In genomic region chr19:6418233-6418879, GRCm38 (mm10) we compare ENCODE assay signal across 8 mouse cellular contexts. TPM values are rescaled to one million over a fixed set of nuclear protein-coding genes. Genes with fewer than 3 reads are reported as not detected.
DNase-seq lines count a peak whose midpoint lies in the region; ATAC-seq and TF ChIP-seq lines count a peak whose summit lies in the region.

TSS of gene Nrxn2 (plus strand) at chr19:6418731.

- peak; percentile 95 for ATAC-seq in forebrain, postnatal 0 days
- peak; percentile 87 for ATAC-seq in lung, embryonic 14.5 days (ENCODE audit: insufficient read depth)

- H3K4me1 ChIP-seq in cerebellum, adult 2 months (ENCODE audit: control insufficient read depth, insufficient read depth, low read length), result peaks cover 27% of the 10 kb centered on the region
- H3K4me1 ChIP-seq in forebrain, postnatal 0 days (ENCODE audit: insufficient read depth), result peaks cover 55% of the 10 kb centered on the region
- peaks cover 3% of the 10 kb centered on the region; the same call in 1 of the 2 replicates for H3K4me1 ChIP-seq in lung, embryonic 14.5 days (ENCODE audit: insufficient read depth)
- H3K4me1 ChIP-seq in olfactory bulb, adult 2 months (ENCODE audit: control insufficient read depth, insufficient read depth, low read length), result peaks cover 45% of the 10 kb centered on the region

- no peaks in the 10 kb centered on the region for H3K9me3 ChIP-seq in forebrain, postnatal 0 days (ENCODE audit: low read length)
- no peaks in the 10 kb centered on the region for H3K9me3 ChIP-seq in lung, embryonic 14.5 days (ENCODE audit: low read depth, low read length)

- peak within 1 kb of the TSS; percentile 82 for H3K9ac ChIP-seq in forebrain, postnatal 0 days
- H3K9ac ChIP-seq in lung, embryonic 14.5 days, result peak within 1 kb of the TSS; percentile 34; the same call in 1 of the 2 replicates

- peak within 1 kb of the TSS; percentile 55 for H3K27ac ChIP-seq in cerebellum, adult 2 months (ENCODE audit: insufficient read depth, low read length)
- peak within 1 kb of the TSS; percentile 97 for H3K27ac ChIP-seq in forebrain, postnatal 0 days (ENCODE audit: low read depth, low read length)
- H3K27ac ChIP-seq in lung, embryonic 14.5 days (ENCODE audit: low read depth), result no peak within 1 kb of the TSS
- H3K27ac ChIP-seq in olfactory bulb, adult 2 months (ENCODE audit: insufficient read depth, low read depth, low read length), result peak within 1 kb of the TSS; percentile 78

- peak within 1 kb of the TSS; percentile 76 for H3K4me2 ChIP-seq in forebrain, postnatal 0 days (ENCODE audit: low read depth)
- peak within 1 kb of the TSS; percentile 91 for H3K4me2 ChIP-seq in lung, embryonic 14.5 days

- under 1% methylated on average over 46 of the region's 46 CpGs for WGBS in cerebellum, adult 2 months
- WGBS in forebrain, postnatal 0 days, result 0% methylated on average over 46 of the region's 46 CpGs
- WGBS in lung, embryonic 14.5 days, result under 1% methylated on average over 46 of the region's 46 CpGs
- under 1% methylated on average over 46 of the region's 46 CpGs for WGBS in olfactory bulb, adult 2 months

- peak within 1 kb of the TSS; percentile 74 for H3K4me3 ChIP-seq in cerebellum, adult 2 months (replicated peaks; ENCODE audit: insufficient read depth, low read depth, low read length)
- H3K4me3 ChIP-seq in forebrain, postnatal 0 days (ENCODE audit: low read depth, low read length), result peak within 1 kb of the TSS; percentile 72
- peak within 1 kb of the TSS; percentile 45 for H3K4me3 ChIP-seq in lung, embryonic 14.5 days (ENCODE audit: low read depth, low read length)
- peak within 1 kb of the TSS; percentile 85 for H3K4me3 ChIP-seq in olfactory bulb, adult 2 months (ENCODE audit: insufficient read depth, low read depth, low read length)

- H3K36me3 ChIP-seq in forebrain, postnatal 0 days (ENCODE audit: insufficient read depth), result no peaks in the 10 kb centered on the region; the same call in 1 of the 2 replicates
- H3K36me3 ChIP-seq in lung, embryonic 14.5 days (ENCODE audit: insufficient read depth), result no peaks in the 10 kb centered on the region

- TF ChIP-seq CTCF in cerebellum, adult 2 months (IDR thresholded peaks at IDR 0.05; ENCODE audit: borderline replicate concordance, insufficient read depth, low read depth, low read length), result peak; percentile 88
- peak; percentile 96 for TF ChIP-seq CTCF in forebrain, postnatal 0 days (IDR thresholded peaks at IDR 0.05; ENCODE audit: low read depth)
- peak; percentile 90 for TF ChIP-seq CTCF in lung, embryonic 14.5 days (IDR thresholded peaks at IDR 0.05; ENCODE audit: low read depth)
- TF ChIP-seq CTCF in olfactory bulb, adult 2 months (IDR thresholded peaks at IDR 0.05; ENCODE audit: insufficient read depth, low read depth, low read length), result peak; percentile 89

- no peaks in the 10 kb centered on the region for H3K27me3 ChIP-seq in cerebellum, adult 2 months (ENCODE audit: control insufficient read depth, insufficient read depth, low read length)
- H3K27me3 ChIP-seq in forebrain, postnatal 0 days (ENCODE audit: insufficient read depth, low read length), result no peaks in the 10 kb centered on the region
- peaks cover 45% of the 10 kb centered on the region for H3K27me3 ChIP-seq in lung, embryonic 14.5 days (ENCODE audit: insufficient read depth, low read length)

- DNase-seq in MEL-GATA-1-ER (ENCODE audit: extremely low read depth, low read depth), result peak; percentile 49
- peak; percentile 97 for DNase-seq in cerebellum, adult 2 months
- peak; percentile 98 for DNase-seq in forebrain, postnatal 0 days
- DNase-seq in heart, postnatal 4 days, result peak; percentile 85
- peak; percentile 93 to 94 for DNase-seq in layer of hippocampus, adult 8-10 months (ENCODE audit: low spot score in 2 of 2)
- DNase-seq in lung, embryonic 14.5 days, result peak; percentile 92
- DNase-seq in thymus, adult 18-20 months, result peak; percentile 58 to 68

- TF ChIP-seq POLR2A in cerebellum, adult 2 months (IDR thresholded peaks at IDR 0.05; ENCODE audit: borderline replicate concordance, insufficient read depth, low read length), result peak; percentile 98
- peak; percentile 96 for TF ChIP-seq POLR2A in olfactory bulb, adult 2 months (IDR thresholded peaks at IDR 0.05; ENCODE audit: insufficient read depth, low read depth, low read length)

RNA-seq across cellular contexts. Expression of gene Nrxn2, which starts in this region (rescaled TPM):
- polyA plus RNA-seq in cerebellum, adult 2 months (2012; rRNA removed), result 420 and 504 TPM in 2 replicates
- total RNA-seq in forebrain, postnatal 0 days (2014; rRNA removed), result 213 and 256 TPM in 2 replicates
- 45.1 and 49.4 TPM in 2 replicates for polyA plus RNA-seq in forebrain, postnatal 0 days (2015; fragmentation: Nextera tagmentation; extraction: Ambion mirVana)
- 1 to 10 TPM; 3.5 to 3.7 TPM for total RNA-seq in heart, postnatal 4 days (2021)
- total RNA-seq in layer of hippocampus, adult 8-10 months (2022), result 100 to 1,000 TPM; 348 to 441 (median 390) TPM
- polyA plus RNA-seq in lung, embryonic 14.5 days (2014; fragmentation: Nextera tagmentation; extraction: Ambion mirVana), result 0.47 and 1.1 TPM in 2 replicates
- 202 and 263 TPM in 2 replicates for polyA plus RNA-seq in olfactory bulb, adult 2 months (2012; ENCODE audit: insufficient read depth, insufficient read length, low replicate concordance, missing spikeins)

Comparison
In these comparisons a context has a peak if more than half of its experiments do, and no peak if none do; other contexts are left out.
1. RNA of gene Nrxn2 (total RNA-seq): 348 to 441 TPM in layer of hippocampus, adult 8-10 months and 213 to 256 TPM in forebrain, postnatal 0 days; 3.5 to 3.7 TPM in heart, postnatal 4 days; every median in the first group is over 10 times any median in the second.
2. RNA of gene Nrxn2 (polyA plus RNA-seq): 420 to 504 TPM in cerebellum, adult 2 months, 202 to 263 TPM in olfactory bulb, adult 2 months and 45.1 to 49.4 TPM in forebrain, postnatal 0 days; 0.47 to 1.1 TPM in lung, embryonic 14.5 days; every median in the first group is over 10 times any median in the second.
3. Peak in every context shown above with its lines, with median percentiles within 50 percentile points of each other: DNase-seq, H3K4me3 ChIP-seq and CTCF ChIP-seq.